Mouse (Mus musculus): Measurements from ENCODE around the gene Fmnl2. TPM values are rescaled to one million over a fixed set of nuclear protein-coding genes. Genes with fewer than 3 reads are reported as not detected.

The Fmnl2 gene
- total and polyA plus RNA-seq, 3 experiments: 0.42 to 2.8 (median 2.1) TPM

GRCm38 (mm10) chr2:52849092-52849491, 8.6 kb upstream of the Fmnl2 start:
- Histone ChIP-seq H3K4me3 (replicated peaks in 1 of 3; ENCODE audit: low read depth in 2 of 3, low read length in 2 of 3, poor library complexity in 1 of 3) (no peak overlapping the region), H3K9ac (ENCODE audit: insufficient read depth, low read depth) (no peak overlapping the region), H3K79me2 (replicated peaks; ENCODE audit: control insufficient read depth, extremely low read depth, insufficient read depth, poor library complexity, severe bottlenecking) (no peaks in the 10 kb centered on the region), H3K27me3 (replicated peaks) (no peaks in the 10 kb centered on the region), H3K27ac (ENCODE audit: insufficient read depth, low read depth) (no peak overlapping the region), H3K36me3 (replicated peaks in 1 of 2; ENCODE audit: control insufficient read depth in 1 of 2, insufficient read depth in 1 of 2, low read length in 1 of 2) (no peaks in the 10 kb centered on the region), H3K4me1 (ENCODE audit: control insufficient read depth in 1 of 2, insufficient read depth in 2 of 2) (peaks cover 0 to 30% of the 10 kb centered on the region in 2 experiments; a peak in 2 of 4 replicates), H3K9me3 (replicated peaks; ENCODE audit: low read length) (no peaks in the 10 kb centered on the region), H3K4me2 (ENCODE audit: insufficient read depth, low read depth, poor library complexity, severe bottlenecking) (no peak overlapping the region)
- no peak for DNase-seq (ENCODE audit: extremely low read depth)
- in situ Hi-C loops (cut with MboI; ENCODE audit: low pct_ligation_motif_present, low pct_unique_long_range_greater_than_20kb, low sequenced_read_pairs): no loop called here
- dilution Hi-C loops (cut with MboI; ENCODE audit: extremely low pct_ligation_motif_present, extremely low pct_unique_long_range_greater_than_20kb, low sequenced_read_pairs): no loop called here
- no peak for TF ChIP-seq SIN3A (IDR thresholded peaks at IDR 0.05; ENCODE audit: low read length)
- no peak for TF ChIP-seq HCFC1 (IDR thresholded peaks at IDR 0.05; ENCODE audit: low read depth, low read length)
- TF ChIP-seq CHD1 (IDR thresholded peaks at IDR 0.05; ENCODE audit: low read depth, low read length): no peak
- no peak for TF ChIP-seq PAX5 (IDR thresholded peaks at IDR 0.05; ENCODE audit: low read length)
- no peak for TF ChIP-seq E2F4 (IDR thresholded peaks at IDR 0.05; ENCODE audit: insufficient replicate concordance, low read depth, low read length)
- no peak for TF ChIP-seq NELFE (IDR thresholded peaks at IDR 0.05; ENCODE audit: low read depth, low read length)
- TF ChIP-seq ZKSCAN1 (IDR thresholded peaks at IDR 0.05; ENCODE audit: borderline replicate concordance, low read depth, low read length): no peak
- TF ChIP-seq POLR2A (IDR thresholded peaks at IDR 0.05; ENCODE audit: low read depth, low read length): no peak

GRCm38 (mm10) chr2:52858529-52859465, 1.1 kb downstream of the Fmnl2 start:
- H3K36me3 ChIP-seq (replicated peaks in 1 of 2; ENCODE audit: control insufficient read depth in 1 of 2, insufficient read depth in 1 of 2, low read length in 1 of 2): no peaks in the 10 kb centered on the region
- no peak overlapping the region; the same call in 1 of the 2 replicates for H3K9ac ChIP-seq (ENCODE audit: insufficient read depth, low read depth)
- dilution Hi-C loops (cut with MboI; ENCODE audit: extremely low pct_ligation_motif_present, extremely low pct_unique_long_range_greater_than_20kb, low sequenced_read_pairs) (no loop called here), in situ Hi-C loops (cut with MboI; ENCODE audit: low pct_ligation_motif_present, low pct_unique_long_range_greater_than_20kb, low sequenced_read_pairs) (no loop called here)
- peaks cover 26% of the 10 kb centered on the region for H3K27me3 ChIP-seq (replicated peaks)
- H3K27ac ChIP-seq (ENCODE audit: insufficient read depth, low read depth): no peak overlapping the region
- TF ChIP-seq POLR2AphosphoS2 (IDR thresholded peaks at IDR 0.05; ENCODE audit: low read depth, low read length): no peak
- TF ChIP-seq JUND (conservative IDR thresholded peaks at IDR 0.05; ENCODE audit: low read depth, low read length): no peak
- TF ChIP-seq PAX5 (IDR thresholded peaks at IDR 0.05; ENCODE audit: low read length): no peak
- no peak for TF ChIP-seq NELFE (IDR thresholded peaks at IDR 0.05; ENCODE audit: low read depth, low read length)
- no peak for TF ChIP-seq MAX (IDR thresholded peaks at IDR 0.05; ENCODE audit: low read length)
- TF ChIP-seq NRF1 (IDR thresholded peaks at IDR 0.05; ENCODE audit: low read depth, low read length): no peak
- no peak for TF ChIP-seq ETS1 (conservative IDR thresholded peaks at IDR 0.05; ENCODE audit: low read depth, low read length)
- TF ChIP-seq MYC (IDR thresholded peaks at IDR 0.05; ENCODE audit: low read depth, low read length): no peak
- TF ChIP-seq MEF2A (IDR thresholded peaks at IDR 0.05; ENCODE audit: borderline replicate concordance, low read depth, low read length): no peak
- no peak for TF ChIP-seq E2F4 (IDR thresholded peaks at IDR 0.05; ENCODE audit: insufficient replicate concordance, low read depth, low read length)
- no peak for TF ChIP-seq CTCF (conservative IDR thresholded peaks at IDR 0.05 in 1 of 2, IDR thresholded peaks at IDR 0.05 in 1 of 2; ENCODE audit: low read depth in 2 of 2, low read length in 2 of 2)
- TF ChIP-seq RAD21 (IDR thresholded peaks at IDR 0.05; ENCODE audit: low read depth, low read length): no peak
- no peak for TF ChIP-seq SMC3 (IDR thresholded peaks at IDR 0.05; ENCODE audit: low read depth, low read length)
- no peak for TF ChIP-seq KAT2A (IDR thresholded peaks at IDR 0.05; ENCODE audit: insufficient replicate concordance, low read length)
- TF ChIP-seq GABPA (IDR thresholded peaks at IDR 0.05; ENCODE audit: insufficient replicate concordance, low read depth, low read length): no peak
- TF ChIP-seq CHD2 (IDR thresholded peaks at IDR 0.05; ENCODE audit: low read length): no peak
- no peak for TF ChIP-seq ZKSCAN1 (IDR thresholded peaks at IDR 0.05; ENCODE audit: borderline replicate concordance, low read depth, low read length)
- no peak for TF ChIP-seq UBTF (IDR thresholded peaks at IDR 0.05; ENCODE audit: low read depth, low read length)
- TF ChIP-seq POLR2A (IDR thresholded peaks at IDR 0.05; ENCODE audit: low read depth, low read length): no peak
- TF ChIP-seq USF2 (conservative IDR thresholded peaks at IDR 0.05; ENCODE audit: low read depth, low read length): no peak
- H3K4me3 ChIP-seq (replicated peaks in 1 of 3; ENCODE audit: low read depth in 2 of 3, low read length in 2 of 3, poor library complexity in 1 of 3): peak overlapping the region in 2 of 3 experiments; percentile 67
- no peak for DNase-seq (ENCODE audit: extremely low read depth)
- H3K9me3 ChIP-seq (replicated peaks; ENCODE audit: low read length): no peaks in the 10 kb centered on the region
- peaks cover 0 to 24% of the 10 kb centered on the region in 2 experiments; a peak in 2 of 4 replicates for H3K4me1 ChIP-seq (ENCODE audit: control insufficient read depth in 1 of 2, insufficient read depth in 2 of 2)
- peak overlapping the region; percentile 82 for H3K4me2 ChIP-seq (ENCODE audit: insufficient read depth, low read depth, poor library complexity, severe bottlenecking)
- H3K79me2 ChIP-seq (replicated peaks; ENCODE audit: control insufficient read depth, extremely low read depth, insufficient read depth, poor library complexity, severe bottlenecking): no peaks in the 10 kb centered on the region

Measured in CH12.LX (cell line).